Mouse (Mus musculus) cortical plate, adult 2 months (tissue): ENCODE data around the gene Kif5a.

ENCODE experiments used
- CTCF ChIP-seq: fragments of 200-500 bp; IDR thresholded peaks from 2 replicates; pipeline ENCODE4 v1.5.1; 2011; ENCODE audit warnings: mild to moderate bottlenecking, control low read depth, low read length; ENCODE audit not compliant: insufficient read depth; ENCODE audit errors: extremely low read depth
- POLR2A ChIP-seq: fragments of 200-500 bp; IDR thresholded peaks from 2 replicates; pipeline ENCODE4 v1.6.1; 2011; ENCODE audit warnings: mild to moderate bottlenecking, low read length, control low read depth; ENCODE audit not compliant: insufficient read depth; ENCODE audit errors: extremely low read depth

- TF ChIP-seq POLR2A (peak; percentile 32; the same call in 1 of the 2 replicates), CTCF (no peak)
Observed at GRCm38 (mm10) chr10:127188465-127189115, 74.6 kb downstream of the Kif5a start.
